Mouse (Mus musculus) limb, embryonic 11.5 days (tissue): ENCODE measurements around the gene Ppp3r1. TPM values are rescaled to one million over a fixed set of nuclear protein-coding genes. Genes with fewer than 3 reads are reported as not detected.

Source experiments
- polyA plus RNA-seq: library from polyadenylated mRNA; unstranded; fragments of >200 nt; fragmentation: Nextera tagmentation; extraction: Ambion mirVana; gene quantifications from 2 replicates; pipeline ENCODE4 v1.2.1, GENCODE M21; 2014

Gene Ppp3r1
- polyA plus RNA-seq, 1 experiment from 2014 or later = 81.7 TPM

Other genes starting within 250 kb of the Ppp3r1 start
- gene Fbxo48, start 207.9 kb upstream of the Ppp3r1 start, polyA plus RNA-seq = 1.5 and 1.8 TPM in 2 replicates
- gene Cnrip1, start 107.7 kb upstream of the Ppp3r1 start, polyA plus RNA-seq = 6.4 and 7.7 TPM in 2 replicates
- 3.4 and 4.6 TPM in 2 replicates for gene Plek, start 106.9 kb upstream of the Ppp3r1 start, polyA plus RNA-seq
- gene Wdr92, start 22.8 kb downstream of the Ppp3r1 start, polyA plus RNA-seq = 32.1 and 33.8 TPM in 2 replicates
- 110 and 111 TPM in 2 replicates for gene Pno1, start 52.3 kb downstream of the Ppp3r1 start, polyA plus RNA-seq
- 103 and 109 TPM in 2 replicates for gene C1d, start 98.3 kb downstream of the Ppp3r1 start, polyA plus RNA-seq